Mouse (Mus musculus): ENCODE measurements around the gene Ccdc63. TPM values are rescaled to one million over a fixed set of nuclear protein-coding genes. Genes with fewer than 3 reads are reported as not detected.
A peak's percentile ranks its signal among the peaks of the same experiment; 100 is the strongest.
"Not testable (repeated sequence)": the region's sequence is repeated elsewhere in the genome, so short reads cannot be mapped to it uniquely, and the experiment has no call there.

The Ccdc63 gene
- total and polyA plus RNA-seq, 2 experiments from 2014 or later: 0.26 TPM; not detected in 1

DNA sequence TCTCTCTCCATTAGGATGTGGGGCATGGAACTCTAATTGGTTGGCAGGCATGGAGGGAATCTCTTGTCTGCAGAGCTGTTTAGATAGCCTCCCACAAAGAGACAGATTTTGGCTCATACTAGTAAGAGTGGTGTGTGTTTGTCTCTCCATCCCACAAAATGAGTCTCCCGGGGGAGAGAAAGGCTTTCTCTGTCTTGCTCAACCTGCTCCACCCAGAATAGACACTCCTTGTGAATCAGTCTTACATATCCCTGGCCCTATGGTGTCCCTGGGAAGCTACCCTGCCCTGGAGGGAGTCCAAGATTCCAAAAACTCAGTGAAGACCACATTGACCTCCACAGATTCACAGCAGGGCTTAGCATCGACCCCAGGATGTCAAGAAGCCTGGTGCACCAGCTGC is 15.9 kb upstream of the Ccdc63 start:
- no peak overlapping the region for H3K4me3 ChIP-seq (ENCODE audit: low read depth, low read length)
- peaks cover 10% of the 10 kb centered on the region; the same call in 1 of the 2 replicates for H3K36me3 ChIP-seq (replicated peaks; ENCODE audit: control insufficient read depth, insufficient read depth, low read length)

DNA sequence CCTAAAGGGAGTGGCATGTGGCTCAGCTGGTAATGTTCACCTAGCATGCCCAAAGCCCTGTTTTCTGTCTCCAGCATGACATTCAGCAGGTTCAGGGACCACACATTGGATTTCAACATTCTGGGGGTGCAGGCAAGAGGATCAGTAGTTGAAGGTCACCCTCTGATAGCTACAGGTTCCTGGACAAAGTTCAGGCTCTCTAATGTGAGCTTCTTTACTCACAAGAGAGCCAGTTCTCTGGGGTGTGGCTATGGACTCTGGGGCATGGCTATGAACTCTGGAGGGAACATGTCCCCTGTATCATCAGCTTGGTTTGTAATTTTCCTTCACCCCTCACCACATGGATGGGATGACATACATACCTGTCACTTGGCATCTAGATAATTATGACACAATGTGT is 15.0 kb upstream of the Ccdc63 start:
- no peaks in the 10 kb centered on the region for H3K9me3 ChIP-seq (replicated peaks; ENCODE audit: control insufficient read depth, low read length)
- H3K27me3 ChIP-seq (ENCODE audit: control insufficient read depth, insufficient read depth, low read length): no peaks in the 10 kb centered on the region
- H3K4me1 ChIP-seq (ENCODE audit: control insufficient read depth, insufficient read depth): peaks cover 20% of the 10 kb centered on the region
- peaks cover 1% of the 10 kb centered on the region; the same call in 1 of the 2 replicates for H3K36me3 ChIP-seq (replicated peaks; ENCODE audit: control insufficient read depth, insufficient read depth, low read length)
- DNase-seq (ENCODE audit: low spot score) (no peak), ATAC-seq (ENCODE audit: insufficient read depth, low read depth) (no peak)
- H3K4me3 ChIP-seq (ENCODE audit: low read depth, low read length): no peak overlapping the region
- TF ChIP-seq CTCF (IDR thresholded peaks at IDR 0.05; ENCODE audit: low read depth): no peak
- TF ChIP-seq EP300 (IDR thresholded peaks at IDR 0.05; ENCODE audit: low read depth): no peak
- H3K4me2 ChIP-seq (ENCODE audit: low read depth, low read length): no peak overlapping the region
- no peak overlapping the region for H3K27ac ChIP-seq (ENCODE audit: low read depth)
- no peak overlapping the region for H3K9ac ChIP-seq (replicated peaks; ENCODE audit: low read depth, low read length)

More for the DNA sequence above, 15.9 kb upstream of the Ccdc63 start:
- Histone ChIP-seq H3K4me2 (ENCODE audit: low read depth, low read length) (no peak overlapping the region), H3K27me3 (ENCODE audit: control insufficient read depth, insufficient read depth, low read length) (no peaks in the 10 kb centered on the region), H3K4me1 (ENCODE audit: control insufficient read depth, insufficient read depth) (peaks cover 27% of the 10 kb centered on the region), H3K9ac (replicated peaks; ENCODE audit: low read depth, low read length) (no peak overlapping the region), H3K9me3 (replicated peaks; ENCODE audit: control insufficient read depth, low read length) (no peaks in the 10 kb centered on the region), H3K27ac (ENCODE audit: low read depth) (no peak overlapping the region)
- WGBS: 57% methylated on average over 2 of the region's 2 CpGs
- TF ChIP-seq EP300 (IDR thresholded peaks at IDR 0.05; ENCODE audit: low read depth) (no peak), CTCF (IDR thresholded peaks at IDR 0.05; ENCODE audit: low read depth) (no peak)
- no peak for DNase-seq (ENCODE audit: low spot score)
- ATAC-seq (ENCODE audit: insufficient read depth, low read depth): no peak

DNA sequence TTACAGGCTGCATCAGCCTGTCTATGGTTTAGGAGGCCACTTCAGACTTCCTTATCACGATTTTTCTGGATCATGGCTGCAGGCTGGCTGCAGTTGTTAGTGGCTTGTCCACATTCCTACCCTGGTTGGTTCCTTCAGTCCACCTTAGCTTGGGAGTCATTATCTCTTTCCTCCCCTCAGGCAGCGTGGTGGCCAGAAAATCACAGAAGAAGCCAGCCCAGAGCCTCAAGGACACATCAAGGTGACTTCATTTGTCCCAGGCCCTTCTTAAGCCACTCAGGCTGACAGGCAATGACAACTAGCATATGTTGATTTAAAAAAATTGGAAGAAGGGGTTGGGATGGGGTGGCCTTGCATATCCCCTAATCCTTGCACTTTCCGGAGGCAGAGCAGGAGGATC is 14.2 kb upstream of the Ccdc63 start:
- Histone ChIP-seq H3K4me2 (ENCODE audit: low read depth, low read length) (no peak overlapping the region), H3K4me1 (ENCODE audit: control insufficient read depth, insufficient read depth) (peaks cover 14% of the 10 kb centered on the region), H3K9ac (replicated peaks; ENCODE audit: low read depth, low read length) (no peak overlapping the region), H3K4me3 (ENCODE audit: low read depth, low read length) (no peak overlapping the region), H3K9me3 (replicated peaks; ENCODE audit: control insufficient read depth, low read length) (no peaks in the 10 kb centered on the region), H3K36me3 (replicated peaks; ENCODE audit: control insufficient read depth, insufficient read depth, low read length) (no peaks in the 10 kb centered on the region), H3K27me3 (ENCODE audit: control insufficient read depth, insufficient read depth, low read length) (no peaks in the 10 kb centered on the region), H3K27ac (ENCODE audit: low read depth) (peak overlapping the region; percentile 50; the same call in 1 of the 2 replicates)
- TF ChIP-seq CTCF (IDR thresholded peaks at IDR 0.05; ENCODE audit: low read depth) (no peak), EP300 (IDR thresholded peaks at IDR 0.05; ENCODE audit: low read depth) (no peak)
- ATAC-seq (ENCODE audit: insufficient read depth, low read depth) (no peak), DNase-seq (ENCODE audit: low spot score) (no peak)
- 49% methylated on average over 3 of the region's 3 CpGs for WGBS

DNA sequence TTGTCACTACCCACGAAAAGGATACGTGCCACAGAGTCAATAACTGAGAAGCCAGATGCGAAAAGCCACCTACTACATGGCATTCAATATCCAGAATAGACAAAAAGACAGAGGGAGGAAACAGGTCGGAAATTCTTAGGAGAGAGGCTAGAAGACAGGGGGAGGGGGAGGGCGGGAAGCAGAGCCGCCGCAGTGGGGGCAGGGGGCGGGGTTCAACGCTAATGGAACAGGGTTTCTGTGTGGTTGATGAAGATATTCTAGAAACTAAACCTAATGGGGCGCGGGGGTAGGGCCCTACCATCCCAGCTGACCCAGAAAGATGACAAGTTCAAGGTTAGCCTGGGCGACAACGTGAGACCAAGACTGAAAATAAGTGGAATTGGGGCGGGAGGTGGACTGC is 13.4 kb upstream of the Ccdc63 start:
- no peak overlapping the region for H3K4me3 ChIP-seq (ENCODE audit: low read depth, low read length)
- no peak for TF ChIP-seq EP300 (IDR thresholded peaks at IDR 0.05; ENCODE audit: low read depth)
- TF ChIP-seq CTCF (IDR thresholded peaks at IDR 0.05; ENCODE audit: low read depth): no peak
- no peak overlapping the region for H3K4me2 ChIP-seq (ENCODE audit: low read depth, low read length)
- ATAC-seq (ENCODE audit: insufficient read depth, low read depth) (no peak), DNase-seq (ENCODE audit: low spot score) (no peak)
- no peak overlapping the region for H3K9ac ChIP-seq (replicated peaks; ENCODE audit: low read depth, low read length)
- no peaks in the 10 kb centered on the region for H3K27me3 ChIP-seq (ENCODE audit: control insufficient read depth, insufficient read depth, low read length)
- no peak overlapping the region for H3K27ac ChIP-seq (ENCODE audit: low read depth)
- no peaks in the 10 kb centered on the region for H3K9me3 ChIP-seq (replicated peaks; ENCODE audit: control insufficient read depth, low read length)
- 44% methylated on average over 12 of the region's 14 CpGs for WGBS
- H3K4me1 ChIP-seq (ENCODE audit: control insufficient read depth, insufficient read depth): peaks cover 14% of the 10 kb centered on the region
- H3K36me3 ChIP-seq (replicated peaks; ENCODE audit: control insufficient read depth, insufficient read depth, low read length): no peaks in the 10 kb centered on the region

DNA sequence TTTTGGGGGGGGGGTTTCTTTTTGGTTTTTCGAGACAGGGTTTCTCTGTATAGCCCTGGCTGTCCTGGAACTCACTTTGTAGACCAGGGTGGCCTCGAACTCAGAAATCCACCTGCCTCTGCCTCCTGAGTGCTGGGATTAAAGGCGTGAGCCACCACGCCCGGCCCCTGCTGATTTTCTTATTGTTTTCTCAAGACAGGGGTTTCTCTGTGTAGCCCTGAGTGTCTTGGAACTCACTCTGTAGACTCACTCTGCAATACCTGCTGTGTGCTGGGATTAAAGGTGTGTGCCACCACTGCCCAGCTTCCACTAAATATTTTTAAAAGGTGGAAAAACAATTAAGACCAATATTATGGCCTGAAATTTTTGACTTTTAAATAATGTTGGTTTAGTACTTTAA is 11.9 kb upstream of the Ccdc63 start:
- H3K4me2 ChIP-seq (ENCODE audit: low read depth, low read length); H3K27me3 ChIP-seq (ENCODE audit: control insufficient read depth, insufficient read depth, low read length); H3K4me3 ChIP-seq (ENCODE audit: low read depth, low read length); ATAC-seq (ENCODE audit: insufficient read depth, low read depth); H3K9me3 ChIP-seq (replicated peaks; ENCODE audit: control insufficient read depth, low read length); H3K36me3 ChIP-seq (replicated peaks; ENCODE audit: control insufficient read depth, insufficient read depth, low read length); H3K27ac ChIP-seq (ENCODE audit: low read depth); H3K9ac ChIP-seq (replicated peaks; ENCODE audit: low read depth, low read length); DNase-seq (ENCODE audit: low spot score): not testable (repeated sequence)
- peaks cover 12% of the 10 kb centered on the region for H3K4me1 ChIP-seq (ENCODE audit: control insufficient read depth, insufficient read depth)
- 90% methylated on average over 5 of the region's 5 CpGs for WGBS

DNA sequence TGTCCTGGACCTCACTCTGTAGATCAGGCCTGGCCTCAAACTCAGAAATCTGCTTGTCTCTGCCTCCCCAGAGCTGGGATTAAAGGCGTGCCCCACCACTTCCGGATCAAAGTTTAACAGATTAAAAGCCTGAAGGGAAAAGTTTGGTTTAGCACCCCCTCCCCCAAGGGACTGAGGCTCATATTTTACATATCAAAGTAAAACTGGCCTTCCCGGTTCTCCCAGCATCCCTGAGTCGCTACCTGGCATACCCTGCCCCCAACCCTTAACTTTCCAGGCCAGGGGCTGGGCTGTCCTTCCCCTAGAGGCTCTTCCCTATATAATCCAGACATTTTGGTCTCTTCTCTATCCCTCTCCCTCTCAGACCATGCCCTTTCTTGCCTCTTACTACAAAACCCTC is 8.6 kb upstream of the Ccdc63 start:
- WGBS: 62% methylated on average over 4 of the region's 4 CpGs

More for the DNA sequence above, 8.6 kb upstream of the Ccdc63 start:
- Histone ChIP-seq H3K36me3 (replicated peaks; ENCODE audit: control insufficient read depth, insufficient read depth, low read length) (no peaks in the 10 kb centered on the region), H3K27ac (ENCODE audit: low read depth) (no peak overlapping the region), H3K4me1 (ENCODE audit: control insufficient read depth, insufficient read depth) (no peaks in the 10 kb centered on the region), H3K9me3 (replicated peaks; ENCODE audit: control insufficient read depth, low read length) (no peaks in the 10 kb centered on the region), H3K4me3 (ENCODE audit: low read depth, low read length) (no peak overlapping the region), H3K4me2 (ENCODE audit: low read depth, low read length) (no peak overlapping the region), H3K27me3 (ENCODE audit: control insufficient read depth, insufficient read depth, low read length) (no peaks in the 10 kb centered on the region), H3K9ac (replicated peaks; ENCODE audit: low read depth, low read length) (no peak overlapping the region)
- TF ChIP-seq EP300 (IDR thresholded peaks at IDR 0.05; ENCODE audit: low read depth) (no peak), CTCF (IDR thresholded peaks at IDR 0.05; ENCODE audit: low read depth) (no peak)
- ATAC-seq (ENCODE audit: insufficient read depth, low read depth) (no peak), DNase-seq (ENCODE audit: low spot score) (no peak)

All from heart, postnatal 0 days (tissue).